Mouse (Mus musculus) limb, embryonic 14.5 days (tissue): Measurements from ENCODE around the gene Avil. TPM values are rescaled to one million over a fixed set of nuclear protein-coding genes. Genes with fewer than 3 reads are reported as not detected.

Experiments
- ATAC-seq: fragments of 200-750 bp; cut with Nextera tagmentation; 2 replicates; pipeline ENCODE4 v1.8.0; 2017; ENCODE audit warnings: low read depth, moderate number of reproducible peaks, moderate TSS enrichment; ENCODE audit not compliant: low FRiP score
- DNase-seq: peaks from one replicate; pipeline ENCODE4 v3.0.0-alpha.2; 2015; ENCODE audit warnings: low spot score
- H3K27ac ChIP-seq: fragments of 300-500 bp; sonication (generic); replicated peaks from 2 replicates; pipeline ENCODE4 v1.5.1; 2014; ENCODE audit warnings: low read depth, mild to moderate bottlenecking, low read length, moderate library complexity, mixed read lengths
- H3K27me3 ChIP-seq: fragments of 300-500 bp; sonication (generic); 2 replicates; pipeline ENCODE4 v1.6.1; 2014; ENCODE audit warnings: low read length, mixed read lengths; ENCODE audit not compliant: control insufficient read depth, insufficient read depth
- H3K36me3 ChIP-seq: fragments of 300-500 bp; sonication (generic); 2 replicates; pipeline ENCODE4 v1.6.1; 2014; ENCODE audit warnings: mild to moderate bottlenecking, low read length, moderate library complexity, mixed read lengths; ENCODE audit not compliant: control insufficient read depth, insufficient read depth
- H3K4me1 ChIP-seq: fragments of 300-500 bp; sonication (generic); 2 replicates; pipeline ENCODE4 v1.6.1; 2014; ENCODE audit warnings: antibody characterized with exemption, low read length, mixed read lengths; ENCODE audit not compliant: control insufficient read depth, insufficient read depth
- H3K4me2 ChIP-seq: fragments of 300-500 bp; sonication (generic); replicated peaks from 2 replicates; pipeline ENCODE4 v1.6.1; 2014; ENCODE audit warnings: low read depth, mild to moderate bottlenecking, low read length, moderate library complexity; ENCODE audit not compliant: severe bottlenecking
- H3K4me3 ChIP-seq: fragments of 300-500 bp; sonication (generic); replicated peaks from 2 replicates; pipeline ENCODE4 v1.5.1; 2014; ENCODE audit warnings: low read length
- H3K9ac ChIP-seq: fragments of 300-500 bp; sonication (generic); 2 replicates; pipeline ENCODE4 v1.6.1; 2014; ENCODE audit warnings: mild to moderate bottlenecking, low read depth, low read length, moderate library complexity; ENCODE audit not compliant: severe bottlenecking
- H3K9me3 ChIP-seq: fragments of 300-500 bp; sonication (generic); 2 replicates; pipeline ENCODE4 v1.6.1; 2016; ENCODE audit warnings: low read length; ENCODE audit not compliant: control insufficient read depth
- POLR2A ChIP-seq: fragments of 200-500 bp; IDR thresholded peaks from 2 replicates; pipeline ENCODE4 v1.8.0; 2012; ENCODE audit warnings: inconsistent platforms, mild to moderate bottlenecking, moderate library complexity, borderline replicate concordance; ENCODE audit not compliant: insufficient read depth, insufficient read length; ENCODE audit errors: extremely low read depth
- WGBS: fragments of 180-500 bp; shearing (Covaris S2); extraction: QIAGEN DNeasy Blood & Tissue Kit; methylation state at CpG from one replicate; pipeline ENCODE4 v1.1.7; 2014; 5-methylcytosine and 5-hydroxymethylcytosine counted together
- microRNA counts: library from miRNA; unstranded; fragments of <30 nt; microRNA quantifications from one replicate; lab custom pipeline; 2016
- microRNA-seq: library from miRNA; unstranded; fragments of <30 nt; microRNA quantifications from one replicate; pipeline ENCODE4, GENCODE M21; 2016
- polyA plus RNA-seq, 2 experiments: library from polyadenylated mRNA; depleted of rRNA in 1 of 2; stranded (reverse) in 1 of 2; unstranded in 1 of 2; fragments of >200 nt; fragmentation: Nextera tagmentation in 1 of 2; extraction: Ambion mirVana in 1 of 2; gene quantifications; 2 replicates each; pipeline versions ENCODE4 v1.2.1 to v1.2.3; 2012 to 2014

The Avil gene
- polyA plus RNA-seq, 2 experiments: 0.28 to 0.45 TPM

DNA sequence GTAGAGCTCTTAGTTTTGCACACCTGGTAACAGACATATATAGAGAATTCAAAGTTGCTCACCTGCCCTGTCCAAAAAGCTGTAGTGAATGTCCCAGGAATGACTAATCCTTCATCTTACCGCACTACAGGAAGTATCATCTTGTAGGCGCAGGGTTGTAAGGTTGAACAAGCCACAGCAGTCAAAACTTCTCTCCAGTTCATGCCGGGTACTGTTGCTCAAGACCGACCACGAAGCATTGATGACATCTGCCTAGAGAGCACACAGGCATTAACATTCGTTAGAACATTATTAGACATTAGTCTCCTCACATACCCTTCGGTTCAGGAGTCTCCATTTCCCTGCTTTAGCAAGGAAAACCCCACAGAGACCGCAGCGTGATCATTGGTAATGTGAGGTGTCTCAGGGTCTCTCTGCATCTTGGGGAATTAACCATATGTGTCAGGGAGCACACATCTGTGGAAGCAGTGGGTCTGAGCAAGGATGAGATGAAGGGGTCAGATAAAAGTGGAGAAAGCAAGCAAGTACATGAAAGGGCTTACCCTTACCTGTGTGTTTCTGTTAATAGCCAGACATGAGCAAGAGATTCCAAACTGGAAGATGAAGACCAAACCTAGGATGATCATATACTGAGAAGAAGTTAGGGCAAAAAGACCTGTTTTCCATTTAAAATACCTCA lies 68.0 kb downstream of the Avil start:
- 70% methylated on average over 9 of the region's 9 CpGs for WGBS
- H3K4me1 ChIP-seq: peaks cover 20% of the 10 kb centered on the region; the same call in 1 of the 2 replicates
- peaks cover 44% of the 10 kb centered on the region for H3K36me3 ChIP-seq
- H3K4me2 ChIP-seq: peak overlapping the region; percentile 87
- H3K4me3 ChIP-seq: peak overlapping the region; percentile 65; the same call in 1 of the 2 replicates
- H3K9ac ChIP-seq: peak overlapping the region; percentile 61; the same call in 1 of the 2 replicates
- ATAC-seq (no peak), DNase-seq (no peak)
- H3K27ac ChIP-seq: no peak overlapping the region
- no peaks in the 10 kb centered on the region for H3K9me3 ChIP-seq
- H3K27me3 ChIP-seq: no peaks in the 10 kb centered on the region
- no peak for TF ChIP-seq POLR2A

DNA sequence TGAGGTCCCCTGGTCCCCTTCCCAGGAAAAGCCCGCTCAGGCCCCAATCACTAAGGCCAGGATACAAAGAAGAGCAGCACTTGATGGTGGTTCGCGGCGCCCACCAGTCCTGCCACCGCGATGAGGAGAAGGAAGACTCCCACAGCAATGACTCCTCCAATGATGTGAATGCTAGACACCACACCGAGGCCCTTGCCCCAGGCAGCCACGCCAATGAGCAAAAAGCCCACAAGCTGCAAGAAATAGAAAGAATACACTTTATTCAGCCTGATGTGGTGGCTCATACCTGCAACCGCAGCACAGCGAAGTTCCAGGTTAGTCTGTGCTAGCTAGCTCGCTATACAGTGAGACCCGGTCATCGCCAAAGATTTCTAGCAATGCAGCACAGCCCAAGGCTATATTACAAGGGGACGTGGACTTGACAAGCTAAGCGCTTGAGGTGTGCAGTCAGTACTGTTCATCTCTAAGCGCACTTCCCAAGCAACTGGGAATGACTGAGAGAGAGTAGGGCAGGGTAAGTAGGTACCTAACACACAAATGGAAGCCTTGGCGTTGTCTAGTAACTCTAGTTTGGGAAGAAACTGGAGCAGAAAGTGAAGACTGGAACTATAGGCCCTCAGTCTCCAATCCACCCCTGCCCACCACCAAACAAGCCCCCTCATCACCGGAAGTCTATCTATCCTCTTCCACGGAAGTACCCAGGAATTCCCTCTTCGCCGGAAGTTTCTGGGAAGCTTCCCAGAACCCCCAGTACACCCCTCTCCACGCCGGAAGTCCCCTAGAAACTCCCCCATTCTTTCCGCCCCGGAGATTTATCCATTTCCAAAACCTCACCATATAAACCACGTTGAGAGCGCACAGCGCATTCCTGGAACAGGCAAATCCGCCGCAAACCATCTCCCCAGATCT lies 69.0 kb downstream of the Avil start:
- TF ChIP-seq POLR2A: no peak
- Histone ChIP-seq H3K27ac (peak overlapping the region; percentile 88), H3K9me3 (no peaks in the 10 kb centered on the region), H3K4me3 (peak overlapping the region; percentile 65), H3K9ac (peak overlapping the region; percentile 61), H3K4me1 (peaks cover 20% of the 10 kb centered on the region; the same call in 1 of the 2 replicates), H3K36me3 (peaks cover 42% of the 10 kb centered on the region), H3K4me2 (peak overlapping the region; percentile 87), H3K27me3 (no peaks in the 10 kb centered on the region)
- DNase-seq (peak; percentile 79), ATAC-seq (peak; percentile 73)
- WGBS: 8% methylated on average over 30 of the region's 30 CpGs

MicroRNAs encoded within 50 kb of the gene (microRNA counts, 519-probe panel; counts per million panel counts)
- 2,721 counts per million, percentile 48 among the panel's probes with 10 or more counts for microRNA mmu-miR-26a (lab: Ali Mortazavi, UCI)
- microRNA mmu-miR-546 (lab: Ali Mortazavi, UCI): not detected

Small RNA genes lying within 50 kb of the gene (microRNA-seq; reads per million reads assigned to microRNA genes)
- gene Mir26a-2: 55.8 reads per million, percentile 39 among the genes with 10 or more reads in this experiment
- not detected for gene Mir546

Other genes starting within 250 kb of the Avil start
- gene Atp23, start 99.4 kb upstream of the Avil start, polyA plus RNA-seq (2012; rRNA removed): 14.6 and 15.6 TPM in 2 replicates
- 20.4 and 25.4 TPM in 2 replicates for gene Atp23, start 99.4 kb upstream of the Avil start, polyA plus RNA-seq (2014; fragmentation: Nextera tagmentation; extraction: Ambion mirVana)
- 230 and 284 TPM in 2 replicates for gene Ctdsp2, start 22.0 kb upstream of the Avil start, polyA plus RNA-seq (2012; rRNA removed)
- 143 and 153 TPM in 2 replicates for gene Ctdsp2, start 22.0 kb upstream of the Avil start, polyA plus RNA-seq (2014; fragmentation: Nextera tagmentation; extraction: Ambion mirVana)
- 55.8 and 59.7 TPM in 2 replicates for gene Tsfm, start 30.1 kb downstream of the Avil start, polyA plus RNA-seq (2012; rRNA removed)
- 65.2 and 69.0 TPM in 2 replicates for gene Tsfm, start 30.1 kb downstream of the Avil start, polyA plus RNA-seq (2014; fragmentation: Nextera tagmentation; extraction: Ambion mirVana)
- gene Mettl1, start 40.7 kb downstream of the Avil start, polyA plus RNA-seq (2012; rRNA removed): 48.6 and 52.0 TPM in 2 replicates
- 59.1 and 71.3 TPM in 2 replicates for gene Mettl1, start 40.7 kb downstream of the Avil start, polyA plus RNA-seq (2014; fragmentation: Nextera tagmentation; extraction: Ambion mirVana)
- gene Eef1akmt3, start 40.8 kb downstream of the Avil start, polyA plus RNA-seq (2012; rRNA removed): 3.4 and 3.8 TPM in 2 replicates
- 0.87 and 1.3 TPM in 2 replicates for gene Eef1akmt3, start 40.8 kb downstream of the Avil start, polyA plus RNA-seq (2014; fragmentation: Nextera tagmentation; extraction: Ambion mirVana)
- 1.1 and 1.5 TPM in 2 replicates for gene Cyp27b1, start 47.5 kb downstream of the Avil start, polyA plus RNA-seq (2012; rRNA removed)
- 0.19 and 0.53 TPM in 2 replicates for gene Cyp27b1, start 47.5 kb downstream of the Avil start, polyA plus RNA-seq (2014; fragmentation: Nextera tagmentation; extraction: Ambion mirVana)
- gene March9, start 59.5 kb downstream of the Avil start, polyA plus RNA-seq (2012; rRNA removed): 8.6 and 9.8 TPM in 2 replicates
- gene March9, start 59.5 kb downstream of the Avil start, polyA plus RNA-seq (2014; fragmentation: Nextera tagmentation; extraction: Ambion mirVana): 2.7 and 3.1 TPM in 2 replicates
- gene Cdk4, start 62.8 kb downstream of the Avil start, polyA plus RNA-seq (2012; rRNA removed): 1,132 and 1,227 TPM in 2 replicates
- gene Cdk4, start 62.8 kb downstream of the Avil start, polyA plus RNA-seq (2014; fragmentation: Nextera tagmentation; extraction: Ambion mirVana): 1,659 and 1,732 TPM in 2 replicates
- 124 and 164 TPM in 2 replicates for gene Tspan31, start 69.6 kb downstream of the Avil start, polyA plus RNA-seq (2012; rRNA removed)
- gene Tspan31, start 69.6 kb downstream of the Avil start, polyA plus RNA-seq (2014; fragmentation: Nextera tagmentation; extraction: Ambion mirVana): 58.3 and 72.1 TPM in 2 replicates
- gene Agap2, start 74.6 kb downstream of the Avil start, polyA plus RNA-seq (2012; rRNA removed): 5.3 and 6.0 TPM in 2 replicates
- 0.32 and 0.57 TPM in 2 replicates for gene Agap2, start 74.6 kb downstream of the Avil start, polyA plus RNA-seq (2014; fragmentation: Nextera tagmentation; extraction: Ambion mirVana)
- 60.6 and 61.0 TPM in 2 replicates for gene Os9, start 120.4 kb downstream of the Avil start, polyA plus RNA-seq (2012; rRNA removed)
- gene Os9, start 120.4 kb downstream of the Avil start, polyA plus RNA-seq (2014; fragmentation: Nextera tagmentation; extraction: Ambion mirVana): 54.7 and 57.6 TPM in 2 replicates
- gene B4galnt1, start 164.5 kb downstream of the Avil start, polyA plus RNA-seq (2012; rRNA removed): 12.1 and 15.0 TPM in 2 replicates
- 10.8 and 11.8 TPM in 2 replicates for gene B4galnt1, start 164.5 kb downstream of the Avil start, polyA plus RNA-seq (2014; fragmentation: Nextera tagmentation; extraction: Ambion mirVana)
- gene Slc26a10, start 179.9 kb downstream of the Avil start, polyA plus RNA-seq (2012; rRNA removed): 2.9 and 3.7 TPM in 2 replicates
- gene Slc26a10, start 179.9 kb downstream of the Avil start, polyA plus RNA-seq (2014; fragmentation: Nextera tagmentation; extraction: Ambion mirVana): 0.81 and 1.2 TPM in 2 replicates
- gene Arhgef25, start 189.4 kb downstream of the Avil start, polyA plus RNA-seq (2012; rRNA removed): 228 and 246 TPM in 2 replicates
- 86.8 and 113 TPM in 2 replicates for gene Arhgef25, start 189.4 kb downstream of the Avil start, polyA plus RNA-seq (2014; fragmentation: Nextera tagmentation; extraction: Ambion mirVana)
- 565 and 712 TPM in 2 replicates for gene Dtx3, start 195.0 kb downstream of the Avil start, polyA plus RNA-seq (2012; rRNA removed)
- gene Dtx3, start 195.0 kb downstream of the Avil start, polyA plus RNA-seq (2014; fragmentation: Nextera tagmentation; extraction: Ambion mirVana): 157 and 184 TPM in 2 replicates
- 33.1 and 37.5 TPM in 2 replicates for gene Pip4k2c, start 210.9 kb downstream of the Avil start, polyA plus RNA-seq (2012; rRNA removed)
- gene Pip4k2c, start 210.9 kb downstream of the Avil start, polyA plus RNA-seq (2014; fragmentation: Nextera tagmentation; extraction: Ambion mirVana): 22.0 and 23.3 TPM in 2 replicates